Mouse (Mus musculus): ENCODE results near the gene Ndufb7. TPM values are rescaled to one million over a fixed set of nuclear protein-coding genes. Genes with fewer than 3 reads are reported as not detected.
"Not testable (repeated sequence)": the region's sequence is repeated elsewhere in the genome, so short reads cannot be mapped to it uniquely, and the experiment has no call there.

The Ndufb7 gene
- polyA plus RNA-seq (2016; fragmentation: Nextera tagmentation; extraction: Ambion mirVana) = 302 and 305 TPM in 2 replicates

- ATAC-seq (ENCODE audit: insufficient number of reproducible peaks, insufficient read depth, low FRiP score, low TSS enrichment, low read depth) = peak; percentile 84
- H3K4me2 ChIP-seq = peak within 1 kb of the TSS; percentile 93
- H3K9me3 ChIP-seq = no peaks in the 10 kb centered on the region
- peaks cover 14% of the 10 kb centered on the region for H3K4me1 ChIP-seq (replicated peaks)
- H3K36me3 ChIP-seq = peaks cover 23% of the 10 kb centered on the region
- peak within 1 kb of the TSS; percentile 77 for H3K9ac ChIP-seq (replicated peaks)
- H3K27ac ChIP-seq = peak within 1 kb of the TSS; percentile 59; the same call in 1 of the 2 replicates
- under 1% methylated on average over 48 of the region's 48 CpGs for WGBS
- no peaks in the 10 kb centered on the region for H3K27me3 ChIP-seq
- H3K4me3 ChIP-seq (replicated peaks) = peak within 1 kb of the TSS; percentile 68
These were observed at the start of gene Ndufb7 for GRCm38 (mm10) chr8:83566469-83567395. TSS of gene Ndufb7 (plus strand) at chr8:83566671.

- Histone ChIP-seq H3K27me3 (no peaks in the 10 kb centered on the region), H3K4me2 (no peak overlapping the region), H3K36me3 (no peaks in the 10 kb centered on the region), H3K27ac (no peak overlapping the region), H3K4me3 (replicated peaks) (no peak overlapping the region), H3K9ac (replicated peaks) (no peak overlapping the region), H3K4me1 (replicated peaks) (no peaks in the 10 kb centered on the region), H3K9me3 (peaks cover 9% of the 10 kb centered on the region; the same call in 1 of the 2 replicates)
- ATAC-seq (ENCODE audit: insufficient number of reproducible peaks, insufficient read depth, low FRiP score, low TSS enrichment, low read depth) = no peak
- WGBS = 81% methylated on average over 3 of the region's 3 CpGs
These were observed 46.0 kb upstream of the Ndufb7 start for GRCm38 (mm10) chr8:83520432-83520831.

GRCm38 (mm10) chr8:83520907-83521306, 45.6 kb upstream of the Ndufb7 start:
- H3K9ac ChIP-seq (replicated peaks); H3K36me3 ChIP-seq; H3K27me3 ChIP-seq; H3K27ac ChIP-seq; H3K4me2 ChIP-seq; H3K9me3 ChIP-seq; H3K4me3 ChIP-seq (replicated peaks); ATAC-seq (ENCODE audit: insufficient number of reproducible peaks, insufficient read depth, low FRiP score, low TSS enrichment, low read depth); H3K4me1 ChIP-seq (replicated peaks): not testable (repeated sequence)
- WGBS = 69% methylated on average over 3 of the region's 3 CpGs

- ATAC-seq (ENCODE audit: insufficient number of reproducible peaks, insufficient read depth, low FRiP score, low TSS enrichment, low read depth) = no peak
- Histone ChIP-seq H3K4me3 (replicated peaks) (no peak overlapping the region), H3K9me3 (peaks cover 8% of the 10 kb centered on the region; the same call in 1 of the 2 replicates), H3K9ac (replicated peaks) (no peak overlapping the region), H3K4me2 (no peak overlapping the region), H3K27me3 (no peaks in the 10 kb centered on the region), H3K27ac (no peak overlapping the region), H3K4me1 (replicated peaks) (no peaks in the 10 kb centered on the region), H3K36me3 (no peaks in the 10 kb centered on the region)
- WGBS = 37% methylated on average over 1 of the region's 1 CpGs
These were observed 45.2 kb upstream of the Ndufb7 start for GRCm38 (mm10) chr8:83521310-83521709.

- Histone ChIP-seq H3K27me3 (no peaks in the 10 kb centered on the region), H3K4me3 (replicated peaks) (no peak overlapping the region), H3K4me1 (replicated peaks) (no peaks in the 10 kb centered on the region), H3K36me3 (no peaks in the 10 kb centered on the region), H3K9me3 (no peaks in the 10 kb centered on the region), H3K4me2 (no peak overlapping the region), H3K9ac (replicated peaks) (no peak overlapping the region), H3K27ac (no peak overlapping the region)
- WGBS = 90% methylated on average over 2 of the region's 2 CpGs
- no peak for ATAC-seq (ENCODE audit: insufficient number of reproducible peaks, insufficient read depth, low FRiP score, low TSS enrichment, low read depth)
These were observed 31.7 kb upstream of the Ndufb7 start for GRCm38 (mm10) chr8:83534802-83535201.

GRCm38 (mm10) chr8:83535736-83536135, 30.7 kb upstream of the Ndufb7 start, which contains the start of gene Olfr370:
TSS of gene Olfr370 (plus strand) at chr8:83535780.
- Histone ChIP-seq H3K9me3 (no peaks in the 10 kb centered on the region), H3K36me3 (no peaks in the 10 kb centered on the region), H3K9ac (replicated peaks) (no peak within 1 kb of the TSS), H3K4me1 (replicated peaks) (no peaks in the 10 kb centered on the region), H3K4me2 (no peak within 1 kb of the TSS), H3K4me3 (replicated peaks) (no peak within 1 kb of the TSS), H3K27ac (no peak within 1 kb of the TSS), H3K27me3 (no peaks in the 10 kb centered on the region)
- WGBS = 77% methylated on average over 3 of the region's 3 CpGs
- ATAC-seq (ENCODE audit: insufficient number of reproducible peaks, insufficient read depth, low FRiP score, low TSS enrichment, low read depth) = no peak

GRCm38 (mm10) chr8:83562669-83563068, 3.8 kb upstream of the Ndufb7 start:
- WGBS = 80% methylated on average over 3 of the region's 3 CpGs
- no peak overlapping the region for H3K4me2 ChIP-seq

GRCm38 (mm10) chr8:83563246-83563645, 3.2 kb upstream of the Ndufb7 start:
- no peaks in the 10 kb centered on the region for H3K36me3 ChIP-seq
- H3K4me3 ChIP-seq (replicated peaks) = no peak overlapping the region
- H3K9ac ChIP-seq (replicated peaks) = 0 out of 2 replicates have a peak overlapping the region, but pooled peaks have one; percentile 23
- no peak overlapping the region for H3K4me2 ChIP-seq
- ATAC-seq (ENCODE audit: insufficient number of reproducible peaks, insufficient read depth, low FRiP score, low TSS enrichment, low read depth) = no peak
- no peak overlapping the region for H3K27ac ChIP-seq
- 71% methylated on average over 4 of the region's 4 CpGs for WGBS
- no peaks in the 10 kb centered on the region for H3K27me3 ChIP-seq
- no peaks in the 10 kb centered on the region for H3K9me3 ChIP-seq
- H3K4me1 ChIP-seq (replicated peaks) = peaks cover 11% of the 10 kb centered on the region

More at GRCm38 (mm10) chr8:83562669-83563068, 3.8 kb upstream of the Ndufb7 start:
- Histone ChIP-seq H3K9ac (replicated peaks) (no peak overlapping the region), H3K27me3 (no peaks in the 10 kb centered on the region), H3K9me3 (no peaks in the 10 kb centered on the region), H3K27ac (no peak overlapping the region), H3K4me1 (replicated peaks) (peaks cover 6% of the 10 kb centered on the region), H3K36me3 (no peaks in the 10 kb centered on the region), H3K4me3 (replicated peaks) (no peak overlapping the region)
- ATAC-seq (ENCODE audit: insufficient number of reproducible peaks, insufficient read depth, low FRiP score, low TSS enrichment, low read depth) = no peak

- no peak overlapping the region; the same call in 1 of the 2 replicates for H3K4me3 ChIP-seq (replicated peaks)
- no peak overlapping the region for H3K9ac ChIP-seq (replicated peaks)
- no peak overlapping the region; the same call in 1 of the 2 replicates for H3K4me2 ChIP-seq
- no peaks in the 10 kb centered on the region for H3K9me3 ChIP-seq
- H3K27ac ChIP-seq = no peak overlapping the region
- peaks cover 14% of the 10 kb centered on the region for H3K4me1 ChIP-seq (replicated peaks)
- ATAC-seq (ENCODE audit: insufficient number of reproducible peaks, insufficient read depth, low FRiP score, low TSS enrichment, low read depth) = no peak
- 74% methylated on average over 9 of the region's 9 CpGs for WGBS
- peaks cover 15% of the 10 kb centered on the region for H3K36me3 ChIP-seq
- H3K27me3 ChIP-seq = no peaks in the 10 kb centered on the region
These were observed 618 bp upstream of the Ndufb7 start for GRCm38 (mm10) chr8:83565731-83566375.

GRCm38 (mm10) chr8:83567668-83568067, 1.2 kb downstream of the Ndufb7 start:
- Histone ChIP-seq H3K4me2 (peak overlapping the region; percentile 93), H3K9ac (replicated peaks) (peak overlapping the region; percentile 77), H3K4me1 (replicated peaks) (peaks cover 14% of the 10 kb centered on the region), H3K36me3 (peaks cover 32% of the 10 kb centered on the region), H3K4me3 (replicated peaks) (peak overlapping the region; percentile 68), H3K9me3 (no peaks in the 10 kb centered on the region), H3K27me3 (no peaks in the 10 kb centered on the region), H3K27ac (no peak overlapping the region)
- no peak for ATAC-seq (ENCODE audit: insufficient number of reproducible peaks, insufficient read depth, low FRiP score, low TSS enrichment, low read depth)
- 51% methylated on average over 3 of the region's 3 CpGs for WGBS

- Histone ChIP-seq H3K27me3 (no peaks in the 10 kb centered on the region), H3K9me3 (no peaks in the 10 kb centered on the region), H3K9ac (replicated peaks) (peak overlapping the region; percentile 77), H3K4me3 (replicated peaks) (no peak overlapping the region), H3K36me3 (peaks cover 37% of the 10 kb centered on the region), H3K27ac (no peak overlapping the region), H3K4me2 (peak overlapping the region; percentile 93), H3K4me1 (replicated peaks) (peaks cover 14% of the 10 kb centered on the region)
- 68% methylated on average over 5 of the region's 5 CpGs for WGBS
- ATAC-seq (ENCODE audit: insufficient number of reproducible peaks, insufficient read depth, low FRiP score, low TSS enrichment, low read depth) = no peak
These were observed 1.7 kb downstream of the Ndufb7 start for GRCm38 (mm10) chr8:83568128-83568527.
